22 mouse cellular contexts compared by ENCODE assay signal in the genomic region with DNA sequence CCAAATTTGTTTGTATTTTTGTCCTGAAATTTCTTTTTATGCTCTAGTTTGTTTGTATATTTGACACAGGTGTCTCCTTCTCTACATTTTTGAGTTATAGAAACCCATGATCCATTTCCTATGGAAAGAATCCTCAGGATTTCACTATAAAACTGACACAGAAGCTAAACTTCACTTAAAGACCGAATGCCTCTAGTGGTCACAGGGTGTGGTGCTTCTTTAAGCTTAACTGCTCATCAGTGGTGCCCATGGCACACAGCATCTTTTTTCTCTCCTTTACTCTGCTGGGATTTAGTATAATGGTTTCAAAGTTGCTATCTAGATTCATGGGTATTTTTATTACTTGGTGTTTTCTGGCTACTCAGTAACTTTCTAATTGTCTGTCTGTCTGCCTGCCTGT.
DNase-seq lines count a peak whose midpoint lies in the region; ATAC-seq and TF ChIP-seq lines count a peak whose summit lies in the region.
"Had no signal": no experiment of that assay in that cellular context is flagged by ENCODE, and none has a peak within 500 bp of the region (broad histone marks: within the 10 kb centered on the region; RNA-seq: fewer than 3 reads in every experiment).

No protein-coding gene starts in this region.

- TF ChIP-seq POLR2A in heart, adult 2 months (IDR thresholded peaks at IDR 0.05; ENCODE audit: insufficient read depth, low read depth, low read length), result no peak

- no peaks in the 10 kb centered on the region for H3K9me3 ChIP-seq in midbrain, postnatal 0 days (ENCODE audit: low read length)
- no peaks in the 10 kb centered on the region for H3K9me3 ChIP-seq in midbrain, embryonic 16.5 days (replicated peaks; ENCODE audit: control insufficient read depth, low read length, poor library complexity, severe bottlenecking)
- H3K9me3 ChIP-seq: embryonic facial prominence, embryonic 12.5 days; forebrain, embryonic 15.5 days; hindbrain, embryonic 12.5 days; limb, embryonic 13.5 days; liver, embryonic 15.5 days; midbrain, embryonic 12.5 days had no signal

- H3K27ac ChIP-seq in heart, adult 2 months, result no peak overlapping the region
- no peak overlapping the region for H3K27ac ChIP-seq in midbrain, postnatal 0 days (ENCODE audit: low read depth, low read length)
- no peak overlapping the region for H3K27ac ChIP-seq in midbrain, embryonic 16.5 days (ENCODE audit: low read length)
- H3K27ac ChIP-seq: embryonic facial prominence, embryonic 12.5 days; forebrain, embryonic 15.5 days; hindbrain, embryonic 12.5 days; limb, embryonic 13.5 days; liver, embryonic 15.5 days; midbrain, embryonic 12.5 days had no signal

- no peaks in the 10 kb centered on the region for H3K36me3 ChIP-seq in heart, adult 2 months (ENCODE audit: control insufficient read depth, insufficient read depth, low read length)
- H3K36me3 ChIP-seq in midbrain, postnatal 0 days (ENCODE audit: insufficient read depth, low read length), result no peaks in the 10 kb centered on the region
- H3K36me3 ChIP-seq in midbrain, embryonic 16.5 days (ENCODE audit: control insufficient read depth, insufficient read depth, low read length), result no peaks in the 10 kb centered on the region
- H3K36me3 ChIP-seq: embryonic facial prominence, embryonic 12.5 days; forebrain, embryonic 15.5 days; hindbrain, embryonic 12.5 days; limb, embryonic 13.5 days; liver, embryonic 15.5 days; midbrain, embryonic 12.5 days had no signal

- H3K4me1 ChIP-seq in heart, adult 2 months (ENCODE audit: control insufficient read depth, insufficient read depth, low read length), result peaks cover 2% of the 10 kb centered on the region; the same call in 1 of the 2 replicates
- H3K4me1 ChIP-seq in midbrain, postnatal 0 days (ENCODE audit: insufficient read depth, low read length), result no peaks in the 10 kb centered on the region; the same call in 1 of the 2 replicates
- H3K4me1 ChIP-seq in midbrain, embryonic 16.5 days (ENCODE audit: control insufficient read depth, insufficient read depth, low read length), result no peaks in the 10 kb centered on the region
- H3K4me1 ChIP-seq: embryonic facial prominence, embryonic 12.5 days; liver, embryonic 15.5 days had no signal

- peak; percentile 22 for TF ChIP-seq CTCF in heart, adult 2 months (IDR thresholded peaks at IDR 0.05)
- TF ChIP-seq CTCF in midbrain, postnatal 0 days (IDR thresholded peaks at IDR 0.05), result peak; percentile 31

- no peak for ATAC-seq in midbrain, postnatal 0 days (ENCODE audit: low FRiP score)
- no peak for ATAC-seq in midbrain, embryonic 16.5 days
- ATAC-seq: forebrain, embryonic 15.5 days; Patski had no signal

- no peak for DNase-seq in heart, adult 2 months
- DNase-seq in heart, postnatal 14 days, result no peak
- no peak for DNase-seq in midbrain, postnatal 0 days (ENCODE audit: low spot score)
- DNase-seq in adipocyte (ENCODE audit: low spot score), result peak; percentile 8
- DNase-seq in ovary, postnatal 14 days (ENCODE audit: low spot score), result no peak
- no peak for DNase-seq in spleen, adult 12 weeks (ENCODE audit: low spot score)
- no peak for DNase-seq in adrenal gland, postnatal 14 days
- DNase-seq: cerebellum, adult 11-12 months; cerebellum, postnatal 36 days; heart, adult 11 months; kidney, adult 11 months; kidney, postnatal 10 days; thymus, adult 18-20 months had no signal

- no peak for TF ChIP-seq EP300 in heart, adult 2 months (IDR thresholded peaks at IDR 0.05; ENCODE audit: insufficient read depth, low read depth, low read length)

- no peak overlapping the region for H3K9ac ChIP-seq in heart, adult 2 months (ENCODE audit: low read depth, low read length)
- H3K9ac ChIP-seq in midbrain, postnatal 0 days (replicated peaks; ENCODE audit: low read length, poor library complexity, severe bottlenecking), result no peak overlapping the region
- no peak overlapping the region for H3K9ac ChIP-seq in midbrain, embryonic 16.5 days (ENCODE audit: low read depth, low read length)
- H3K9ac ChIP-seq: embryonic facial prominence, embryonic 12.5 days; forebrain, embryonic 15.5 days; hindbrain, embryonic 12.5 days; limb, embryonic 13.5 days; liver, embryonic 15.5 days; midbrain, embryonic 12.5 days had no signal

- no peak overlapping the region for H3K4me3 ChIP-seq in heart, adult 2 months
- H3K4me3 ChIP-seq in midbrain, postnatal 0 days (ENCODE audit: low read depth, low read length), result no peak overlapping the region
- no peak overlapping the region for H3K4me3 ChIP-seq in midbrain, embryonic 16.5 days (ENCODE audit: low read depth, low read length)
- H3K4me3 ChIP-seq: embryonic facial prominence, embryonic 12.5 days; forebrain, embryonic 15.5 days; hindbrain, embryonic 12.5 days; limb, embryonic 13.5 days; liver, embryonic 15.5 days; midbrain, embryonic 12.5 days; myocyte had no signal

- H3K27me3 ChIP-seq in heart, adult 2 months (ENCODE audit: control insufficient read depth, insufficient read depth, low read length), result no peaks in the 10 kb centered on the region
- H3K27me3 ChIP-seq in midbrain, postnatal 0 days (ENCODE audit: insufficient read depth, low read length), result no peaks in the 10 kb centered on the region
- H3K27me3 ChIP-seq in midbrain, embryonic 16.5 days (ENCODE audit: control insufficient read depth, insufficient read depth, low read depth, low read length), result no peaks in the 10 kb centered on the region
- H3K27me3 ChIP-seq: embryonic facial prominence, embryonic 12.5 days; forebrain, embryonic 15.5 days; limb, embryonic 13.5 days; liver, embryonic 15.5 days; midbrain, embryonic 12.5 days; Patski had no signal

- no peak overlapping the region for H3K4me2 ChIP-seq in midbrain, postnatal 0 days (ENCODE audit: low read depth, low read length, poor library complexity, severe bottlenecking)
- H3K4me2 ChIP-seq in midbrain, embryonic 16.5 days (ENCODE audit: low read length), result no peak overlapping the region
- H3K4me2 ChIP-seq: embryonic facial prominence, embryonic 12.5 days; forebrain, embryonic 15.5 days; hindbrain, embryonic 12.5 days; limb, embryonic 13.5 days; liver, embryonic 15.5 days; midbrain, embryonic 12.5 days had no signal

- intact Hi-C loops in heart, adult 2 months (cut with DNase I), result no loop called here
- intact Hi-C loops in heart, postnatal 14 days (cut with DNase I), result no loop called here

- H3K79me2 ChIP-seq in heart, adult 2 months (replicated peaks; ENCODE audit: control insufficient read depth, insufficient read depth, low read length), result no peaks in the 10 kb centered on the region

- WGBS in heart, adult 2 months, result 44% methylated on average over 1 of the region's 1 CpGs
- WGBS in midbrain, postnatal 0 days, result 73% methylated on average over 1 of the region's 1 CpGs
- 69% methylated on average over 1 of the region's 1 CpGs for WGBS in midbrain, embryonic 16.5 days
